Comparison of ENCODE assay signal across 20 mouse cellular contexts in the genomic region with DNA sequence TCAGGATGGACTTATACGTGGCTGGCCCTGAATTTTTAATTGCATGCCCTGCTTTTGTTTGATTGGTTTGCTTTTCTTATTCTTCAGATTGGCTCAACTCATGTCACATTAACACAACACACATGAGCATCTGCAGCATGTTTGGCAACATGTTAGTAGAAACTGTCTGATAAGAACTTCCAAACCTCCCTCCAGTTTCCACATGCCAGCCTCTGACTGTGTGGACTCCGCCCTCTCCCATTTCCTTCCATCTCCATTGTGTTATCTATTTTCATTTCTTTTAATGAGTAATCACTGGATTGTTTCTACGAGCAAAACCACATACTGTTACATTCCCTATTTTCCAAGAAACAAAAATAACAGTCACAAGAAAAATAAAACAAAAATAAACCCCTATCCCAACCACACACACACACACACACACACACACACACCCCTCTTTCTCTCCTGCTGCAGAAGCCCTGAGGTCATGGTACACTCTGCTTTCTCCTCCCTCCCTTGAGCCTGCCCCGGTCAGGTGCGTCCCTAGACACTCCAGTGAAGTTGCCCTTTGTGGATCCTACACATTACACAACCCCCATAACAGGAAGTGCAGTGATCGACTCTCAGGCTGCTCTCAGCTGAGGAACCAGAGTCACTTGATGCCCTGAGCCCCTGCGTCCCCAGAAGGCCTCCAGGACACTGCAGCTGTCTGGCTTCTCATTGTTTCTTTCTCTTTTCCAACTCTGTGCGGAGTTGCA. TPM values are rescaled to one million over a fixed set of nuclear protein-coding genes. Genes with fewer than 3 reads are reported as not detected.
DNase-seq lines count a peak whose midpoint lies in the region; ATAC-seq and TF ChIP-seq lines count a peak whose summit lies in the region.
"Had no signal": no experiment of that assay in that cellular context is flagged by ENCODE, and none has a peak within 500 bp of the region (broad histone marks: within the 10 kb centered on the region; RNA-seq: fewer than 3 reads in every experiment).

No protein-coding gene starts in this region.

- TF ChIP-seq RAD21 in CH12.LX (IDR thresholded peaks at IDR 0.05; ENCODE audit: low read depth, low read length): no peak

- peak; percentile 43; the same call in 1 of the 2 replicates for ATAC-seq in liver, embryonic 11.5 days (replicated peaks; ENCODE audit: low FRiP score)
- ATAC-seq: forebrain, embryonic 13.5 days; Patski had no signal

- dilution Hi-C loops in CH12.LX (cut with MboI; ENCODE audit: extremely low pct_ligation_motif_present, extremely low pct_unique_long_range_greater_than_20kb, low sequenced_read_pairs): no loop called here

- WGBS in kidney, adult 2 months: 46% methylated on average over 8 of the region's 8 CpGs
- 44% methylated on average over 8 of the region's 8 CpGs for WGBS in liver, embryonic 11.5 days

- TF ChIP-seq EP300 in CH12.LX (IDR thresholded peaks at IDR 0.05; ENCODE audit: low read length): no peak

- in situ Hi-C loops in CH12.LX (cut with MboI; ENCODE audit: low pct_ligation_motif_present, low pct_unique_long_range_greater_than_20kb, low sequenced_read_pairs): no loop called here

- no peak overlapping the region for H3K9ac ChIP-seq in CH12.LX (ENCODE audit: insufficient read depth, low read depth)
- H3K9ac ChIP-seq in liver, embryonic 11.5 days (ENCODE audit: low read depth, low read length): no peak overlapping the region
- H3K9ac ChIP-seq: embryonic facial prominence, embryonic 15.5 days; forebrain, embryonic 13.5 days; heart, embryonic 13.5 days; hindbrain, embryonic 12.5 days; lung, embryonic 14.5 days had no signal

- H3K4me1 ChIP-seq in CH12.LX (ENCODE audit: control insufficient read depth in 1 of 2, insufficient read depth in 2 of 2): peaks cover 14 to 53% of the 10 kb centered on the region in 2 experiments
- no peaks in the 10 kb centered on the region for H3K4me1 ChIP-seq in kidney, adult 2 months (ENCODE audit: control insufficient read depth, insufficient read depth, low read length)
- H3K4me1 ChIP-seq in liver, embryonic 11.5 days (replicated peaks; ENCODE audit: control insufficient read depth, insufficient read depth, low read length): peaks cover 3% of the 10 kb centered on the region; the same call in 1 of the 2 replicates
- H3K4me1 ChIP-seq: embryonic facial prominence, embryonic 15.5 days had no signal

- H3K9me3 ChIP-seq in CH12.LX (replicated peaks; ENCODE audit: low read length): no peaks in the 10 kb centered on the region
- no peaks in the 10 kb centered on the region for H3K9me3 ChIP-seq in liver, embryonic 11.5 days (ENCODE audit: control insufficient read depth, low read length)
- H3K9me3 ChIP-seq: embryonic facial prominence, embryonic 15.5 days; forebrain, embryonic 13.5 days; heart, embryonic 13.5 days; hindbrain, embryonic 12.5 days had no signal

- TF ChIP-seq CTCF in CH12.LX (conservative IDR thresholded peaks at IDR 0.05 in 1 of 2, IDR thresholded peaks at IDR 0.05 in 1 of 2; ENCODE audit: low read depth in 2 of 2, low read length in 2 of 2): no peak
- TF ChIP-seq CTCF in kidney, adult 2 months (conservative IDR thresholded peaks at IDR 0.05; ENCODE audit: insufficient read depth, insufficient read length, low read depth, low read length): no peak

- DNase-seq in CH12.LX (ENCODE audit: extremely low read depth) (peak; percentile 53), MN1 (ENCODE audit: low spot score) (no peak)
- DNase-seq in kidney, adult 2 months: peak; percentile 36
- no peak for DNase-seq in liver, embryonic 11.5 days (ENCODE audit: low spot score)
- DNase-seq in lung, postnatal 4 days: peak; percentile 33 to 49
- DNase-seq in gastrocnemius, postnatal 10 days: no peak
- DNase-seq in embryo, embryonic 10 days (ENCODE audit: low spot score): no peak
- DNase-seq: cerebellum, postnatal 36 days; gastrocnemius, adult 2 months; lung, embryonic 14.5 days; midbrain, embryonic 14.5 days had no signal

- H3K27ac ChIP-seq in CH12.LX (ENCODE audit: insufficient read depth, low read depth): no peak overlapping the region
- no peak overlapping the region for H3K27ac ChIP-seq in kidney, adult 2 months (ENCODE audit: insufficient read depth, low read depth, low read length)
- no peak overlapping the region for H3K27ac ChIP-seq in liver, embryonic 11.5 days (ENCODE audit: low read depth, low read length)
- H3K27ac ChIP-seq: embryonic facial prominence, embryonic 15.5 days; forebrain, embryonic 13.5 days; gastrocnemius, adult 2 months; heart, embryonic 13.5 days; hindbrain, embryonic 12.5 days had no signal

- H3K27me3 ChIP-seq in CH12.LX (replicated peaks): peaks cover 5% of the 10 kb centered on the region
- no peaks in the 10 kb centered on the region for H3K27me3 ChIP-seq in kidney, adult 2 months (replicated peaks; ENCODE audit: control insufficient read depth, insufficient read depth, low read length)
- H3K27me3 ChIP-seq in liver, embryonic 11.5 days (replicated peaks; ENCODE audit: control insufficient read depth, insufficient read depth, low read length): no peaks in the 10 kb centered on the region
- H3K27me3 ChIP-seq: embryonic facial prominence, embryonic 15.5 days; forebrain, embryonic 13.5 days; hindbrain, embryonic 12.5 days had no signal

- H3K4me2 ChIP-seq in CH12.LX (ENCODE audit: insufficient read depth, low read depth, poor library complexity, severe bottlenecking): peak overlapping the region; percentile 74; the same call in 1 of the 2 replicates
- no peak overlapping the region for H3K4me2 ChIP-seq in liver, embryonic 11.5 days
- H3K4me2 ChIP-seq: embryonic facial prominence, embryonic 15.5 days; forebrain, embryonic 13.5 days; heart, embryonic 13.5 days; hindbrain, embryonic 12.5 days; lung, embryonic 14.5 days had no signal

- no peaks in the 10 kb centered on the region for H3K79me2 ChIP-seq in CH12.LX (replicated peaks; ENCODE audit: control insufficient read depth, extremely low read depth, insufficient read depth, poor library complexity, severe bottlenecking)

- no peak overlapping the region for H3K4me3 ChIP-seq in CH12.LX (replicated peaks in 1 of 3; ENCODE audit: low read depth in 2 of 3, low read length in 2 of 3, poor library complexity in 1 of 3)
- H3K4me3 ChIP-seq in kidney, adult 2 months (ENCODE audit: insufficient read depth, low read depth, low read length): no peak overlapping the region
- H3K4me3 ChIP-seq in liver, embryonic 11.5 days (ENCODE audit: low read depth, low read length): no peak overlapping the region
- H3K4me3 ChIP-seq: embryonic facial prominence, embryonic 15.5 days; forebrain, embryonic 13.5 days; gastrocnemius, adult 2 months; heart, embryonic 13.5 days; hindbrain, embryonic 12.5 days had no signal

- H3K36me3 ChIP-seq in CH12.LX (replicated peaks in 1 of 2; ENCODE audit: control insufficient read depth in 1 of 2, insufficient read depth in 1 of 2, low read length in 1 of 2): no peaks in the 10 kb centered on the region
- H3K36me3 ChIP-seq in kidney, adult 2 months (ENCODE audit: control insufficient read depth, insufficient read depth, low read length): no peaks in the 10 kb centered on the region
- no peaks in the 10 kb centered on the region for H3K36me3 ChIP-seq in liver, embryonic 11.5 days (ENCODE audit: control insufficient read depth, insufficient read depth, low read length)
- H3K36me3 ChIP-seq: embryonic facial prominence, embryonic 15.5 days; heart, embryonic 13.5 days; hindbrain, embryonic 12.5 days had no signal

- no peak for TF ChIP-seq POLR2A in CH12.LX (IDR thresholded peaks at IDR 0.05; ENCODE audit: low read depth, low read length)
- TF ChIP-seq POLR2A in kidney, adult 2 months (IDR thresholded peaks at IDR 0.05; ENCODE audit: low read depth, low read length): no peak

TF ChIP-seq in CH12.LX, 34 proteins besides CTCF, POLR2A, EP300 and RAD21 (continues in another document):
- TF ChIP-seq ZKSCAN1 (IDR thresholded peaks at IDR 0.05; ENCODE audit: borderline replicate concordance, low read depth, low read length) (no peak), NRF1 (IDR thresholded peaks at IDR 0.05; ENCODE audit: low read depth, low read length) (no peak), ETS1 (conservative IDR thresholded peaks at IDR 0.05; ENCODE audit: low read depth, low read length) (peak; percentile 36), MAFK (IDR thresholded peaks at IDR 0.05; ENCODE audit: insufficient replicate concordance, low read length) (no peak), NELFE (IDR thresholded peaks at IDR 0.05; ENCODE audit: low read depth, low read length) (no peak), ZNF384 (IDR thresholded peaks at IDR 0.05; ENCODE audit: low read depth, low read length) (no peak)

RNA-seq across cellular contexts. Expression of a gene that starts 4.9 kb away (rescaled TPM):
- not detected in 2 replicates for total RNA-seq in CH12.LX (2012; rRNA removed)
- total RNA-seq in CH12.LX (2014; rRNA removed): 0.42 TPM in 1 of 2 replicates, not detected in the other
- polyA plus RNA-seq in CH12.LX (2012; ENCODE audit: insufficient read length, low read depth): not detected in 2 replicates
- 0.58 and 1.5 TPM in 2 replicates for polyA plus RNA-seq in kidney, adult 2 months (2012; rRNA removed)
- 0.21 TPM in 1 of 2 replicates, not detected in the other for polyA plus RNA-seq in liver, embryonic 11.5 days (2014; fragmentation: Nextera tagmentation; extraction: Ambion mirVana)
- 1 to 10 TPM; 1.8 to 2.1 TPM for total RNA-seq in gastrocnemius, postnatal 10 days (2021)
- polyA plus RNA-seq: forebrain, embryonic 13.5 days; midbrain, embryonic 14.5 days; neural tube, embryonic 11.5 days; Patski; spleen, adult 2 months had no signal

RNA-seq across cellular contexts. Expression of a gene that starts 20.5 kb away (rescaled TPM):
- total RNA-seq in CH12.LX (2012; rRNA removed) (not detected in 2 replicates), CH12.LX (2014; rRNA removed) (not detected in 2 replicates)
- not detected in 2 replicates for polyA plus RNA-seq in CH12.LX (2012; ENCODE audit: insufficient read length, low read depth)
- not detected in 2 replicates for polyA plus RNA-seq in kidney, adult 2 months (2012; rRNA removed)
- not detected in 2 replicates for polyA plus RNA-seq in liver, embryonic 11.5 days (2014; fragmentation: Nextera tagmentation; extraction: Ambion mirVana)
- not detected for total RNA-seq in gastrocnemius, postnatal 10 days (2021)
- total RNA-seq: gastrocnemius, adult 2 months; layer of hippocampus, adult 18-20 months; left cerebral cortex, postnatal 10 days had no signal
- polyA plus RNA-seq: embryonic facial prominence, embryonic 15.5 days; forebrain, embryonic 13.5 days; heart, embryonic 13.5 days; hindbrain, embryonic 12.5 days; lung, embryonic 14.5 days; midbrain, embryonic 14.5 days; neural tube, embryonic 11.5 days; Patski; spleen, adult 2 months had no signal

RNA-seq across cellular contexts. Expression of a gene that starts 35.2 kb away (rescaled TPM):
- total RNA-seq in CH12.LX (2012; rRNA removed) (not detected in 2 replicates), CH12.LX (2014; rRNA removed) (not detected in 2 replicates)
- not detected in 2 replicates for polyA plus RNA-seq in CH12.LX (2012; ENCODE audit: insufficient read length, low read depth)
- polyA plus RNA-seq in kidney, adult 2 months (2012; rRNA removed): not detected in 2 replicates
- polyA plus RNA-seq in liver, embryonic 11.5 days (2014; fragmentation: Nextera tagmentation; extraction: Ambion mirVana): 0.75 and 0.82 TPM in 2 replicates
- total RNA-seq in gastrocnemius, postnatal 10 days (2021): not detected
- total RNA-seq: gastrocnemius, adult 2 months; layer of hippocampus, adult 18-20 months; left cerebral cortex, postnatal 10 days had no signal
- polyA plus RNA-seq: embryonic facial prominence, embryonic 15.5 days; forebrain, embryonic 13.5 days; hindbrain, embryonic 12.5 days; lung, embryonic 14.5 days; midbrain, embryonic 14.5 days; neural tube, embryonic 11.5 days; Patski; spleen, adult 2 months had no signal

RNA-seq across cellular contexts. Expression of a gene that starts 42.9 kb away (rescaled TPM):
- total RNA-seq in CH12.LX (2012; rRNA removed): not detected in 2 replicates
- total RNA-seq in CH12.LX (2014; rRNA removed): not detected in 2 replicates
- polyA plus RNA-seq in CH12.LX (2012; ENCODE audit: insufficient read length, low read depth): not detected in 2 replicates
- polyA plus RNA-seq in kidney, adult 2 months (2012; rRNA removed): 0.10 and 0.48 TPM in 2 replicates
- polyA plus RNA-seq in liver, embryonic 11.5 days (2014; fragmentation: Nextera tagmentation; extraction: Ambion mirVana): not detected in 2 replicates
- total RNA-seq in gastrocnemius, postnatal 10 days (2021): not detected
- total RNA-seq: gastrocnemius, adult 2 months; layer of hippocampus, adult 18-20 months; left cerebral cortex, postnatal 10 days had no signal
- polyA plus RNA-seq: forebrain, embryonic 13.5 days; heart, embryonic 13.5 days; hindbrain, embryonic 12.5 days; lung, embryonic 14.5 days; midbrain, embryonic 14.5 days; neural tube, embryonic 11.5 days; Patski; spleen, adult 2 months had no signal

RNA-seq across cellular contexts. Expression of a gene that starts 58.0 kb away (rescaled TPM):
- total RNA-seq in CH12.LX (2012; rRNA removed): 0.08 and 0.21 TPM in 2 replicates
- 0.16 TPM in 2 replicates for total RNA-seq in CH12.LX (2014; rRNA removed)
- polyA plus RNA-seq in CH12.LX (2012; ENCODE audit: insufficient read length, low read depth): 0.23 and 0.61 TPM in 2 replicates
- 2.0 and 2.5 TPM in 2 replicates for polyA plus RNA-seq in kidney, adult 2 months (2012; rRNA removed)
- 2.0 and 3.1 TPM in 2 replicates for polyA plus RNA-seq in liver, embryonic 11.5 days (2014; fragmentation: Nextera tagmentation; extraction: Ambion mirVana)
- 10 to 100 TPM; 46.8 to 61.4 TPM for total RNA-seq in gastrocnemius, postnatal 10 days (2021)

Comparison
In these comparisons a context has a peak if more than half of its experiments do, and no peak if none do; other contexts are left out.
1. DNase-seq: peak in CH12.LX (single experiment), kidney, adult 2 months (single experiment) and lung, postnatal 4 days (2 of 2); none in liver, embryonic 11.5 days (single experiment), MN1 (single experiment), gastrocnemius, postnatal 10 days (single experiment) and embryo, embryonic 10 days (single experiment).